Mouse (Mus musculus) embryonic stem cell, embryonic (primary cell): Measurements from ENCODE around the gene Scaf11.

Source experiments
- CTCF ChIA-PET, 4 experiments: fragments of 300-600 bp in 2 of 4; fragments of 350-600 bp in 2 of 4; sonication (Branson Sonifier 250); formaldehyde crosslinking; loops; one replicate each; lab custom pipeline; 2022; ENCODE audit warnings: inconsistent platforms in 2 of 4; lab: Charles Lee
- POLR2A ChIA-PET, 4 experiments: fragments of 300-600 bp in 2 of 4; fragments of 350-600 bp in 2 of 4; sonication (Branson Sonifier 250); formaldehyde crosslinking; loops; one replicate each; lab custom pipeline; 2022; ENCODE audit warnings: antibody characterized with exemption in 4 of 4, inconsistent platforms in 1 of 4; lab: Charles Lee

Gene Scaf11

DNA sequence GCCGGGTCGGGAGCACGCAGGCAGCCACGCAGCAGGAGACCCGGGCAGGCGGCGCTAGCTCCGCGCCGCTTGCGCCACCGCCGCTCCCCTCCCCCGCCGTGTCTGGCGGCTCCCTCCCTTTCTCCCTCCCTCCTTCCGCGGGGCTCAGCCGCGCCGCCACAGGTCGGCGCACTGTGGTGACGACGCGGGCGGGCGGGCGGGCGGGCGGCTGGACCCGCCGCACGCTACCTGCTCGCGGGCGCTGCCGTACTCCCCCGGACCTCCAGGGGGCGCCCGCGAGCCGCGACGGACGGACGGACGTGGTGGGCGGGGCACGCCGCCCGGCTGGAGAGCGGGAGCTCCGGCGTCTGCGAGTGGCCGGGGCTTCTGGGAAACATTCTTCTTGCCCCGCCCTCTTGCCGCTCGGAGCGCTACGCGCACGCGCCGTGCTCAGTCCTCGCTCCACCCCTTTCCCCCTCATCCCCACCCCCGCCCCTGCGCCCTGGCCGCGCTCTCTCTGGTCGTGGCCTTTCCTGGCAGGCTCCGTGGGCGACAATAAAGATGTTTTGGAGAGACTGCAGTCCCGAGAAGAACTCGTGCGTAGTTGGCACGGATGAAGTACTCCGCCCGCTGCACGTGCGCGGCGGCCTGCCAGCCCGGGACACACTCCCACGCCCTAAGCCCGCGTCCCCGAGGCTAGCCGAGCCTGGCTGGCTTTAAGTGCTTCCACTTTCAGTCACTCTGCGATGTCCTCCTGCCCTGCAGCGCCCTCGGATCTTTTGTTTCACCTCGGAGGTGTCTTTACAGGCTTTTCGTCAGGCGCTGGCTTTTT is at the start of gene Scaf11:
Gene Scaf11, minus strand, starts transcription at position 114 of the 811 bp plus-strand sequence.
- CTCF ChIA-PET, result interaction anchor here (0.5 to 1.7 kb wide), 33 partner anchors 9 to 735 kb away, joined by 3 to 12 read pairs (median 4); no protein-coding TSS in a partner anchor
- POLR2A ChIA-PET, result interaction anchor here in 3 of 4 experiments (0.6 to 2.2 kb wide), 48 partner anchors 9 to 579 kb away, joined by 3 to 23 read pairs (median 4); no protein-coding TSS in a partner anchor

DNA sequence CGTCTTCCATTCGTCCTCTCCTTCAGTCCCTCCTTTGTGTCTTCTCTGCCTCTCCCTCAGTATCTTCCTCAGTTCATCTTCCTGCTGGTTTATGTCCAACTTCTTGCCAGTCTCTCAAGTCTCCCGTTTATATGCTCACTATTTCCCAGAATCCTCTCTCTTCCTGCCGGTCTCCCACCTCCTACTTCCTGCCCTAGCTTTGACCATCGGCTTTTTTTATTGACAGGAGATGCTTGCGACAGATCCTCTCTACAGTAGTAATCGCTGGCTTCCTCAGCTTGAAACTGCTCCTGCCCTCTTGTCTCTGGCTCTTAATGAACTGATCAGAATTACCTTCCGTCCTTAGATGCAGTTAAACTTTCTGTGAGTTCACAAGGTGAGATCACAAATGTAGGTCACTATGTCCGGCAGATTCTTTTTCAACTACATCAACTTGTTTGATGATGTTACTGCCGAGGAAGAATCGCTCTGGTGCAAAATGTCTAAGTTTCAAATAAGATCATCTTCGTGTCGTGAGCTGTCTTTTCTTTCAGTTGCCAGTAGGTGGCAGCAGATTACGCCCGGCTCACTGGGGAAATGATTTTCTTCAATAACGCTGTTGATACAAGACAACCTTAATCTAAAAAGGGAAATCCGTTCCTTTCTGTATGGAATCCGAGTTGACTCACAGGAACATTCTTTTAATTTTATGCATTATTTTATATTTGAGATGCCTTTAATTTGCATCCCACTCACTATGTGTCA is 46.6 kb upstream of the Scaf11 start:
- ChIA-PET CTCF (interaction anchor here (0.6 to 2.7 kb wide), 53 partner anchors 8 to 650 kb away, joined by 3 to 19 read pairs (median 4); partner anchors contain the start of gene Scaf11 (in 2 of the 4)), POLR2A (interaction anchor here in 3 of 4 experiments (0.5 to 2.7 kb wide), 16 partner anchors 10 to 446 kb away, joined by 3 to 11 read pairs (median 4); partner anchors contain the start of gene Scaf11 (in 1 of the 3))

DNA sequence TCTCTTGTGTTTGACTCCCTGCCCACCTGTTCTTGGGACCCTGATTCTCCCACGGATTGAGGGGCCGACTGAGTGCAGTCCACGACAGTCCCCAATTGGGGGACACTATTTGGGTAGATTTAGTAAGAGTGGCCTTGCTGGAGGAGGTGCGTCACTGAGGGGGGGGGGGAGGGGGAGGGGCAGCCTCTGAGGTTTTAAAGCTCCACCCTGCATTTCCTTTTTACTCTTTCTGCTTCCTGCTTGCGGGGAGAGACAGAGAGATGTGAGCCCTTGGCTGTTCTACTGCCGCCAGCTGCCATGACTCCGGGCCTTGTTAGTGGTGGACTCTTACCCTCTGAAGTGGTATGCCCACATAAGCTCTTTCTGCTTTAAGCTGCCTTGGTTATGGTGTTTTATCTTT is 37.0 kb upstream of the Scaf11 start:
- ChIA-PET CTCF (interaction anchor here in 3 of 4 experiments (0.6 to 1.6 kb wide), 8 partner anchors 10 to 735 kb away, joined by 3 to 12 read pairs (median 4); no protein-coding TSS in a partner anchor), POLR2A (interaction anchor here in 3 of 4 experiments (0.6 to 2.2 kb wide), 12 partner anchors 9 to 886 kb away, joined by 3 to 10 read pairs (median 3); no protein-coding TSS in a partner anchor)

DNA sequence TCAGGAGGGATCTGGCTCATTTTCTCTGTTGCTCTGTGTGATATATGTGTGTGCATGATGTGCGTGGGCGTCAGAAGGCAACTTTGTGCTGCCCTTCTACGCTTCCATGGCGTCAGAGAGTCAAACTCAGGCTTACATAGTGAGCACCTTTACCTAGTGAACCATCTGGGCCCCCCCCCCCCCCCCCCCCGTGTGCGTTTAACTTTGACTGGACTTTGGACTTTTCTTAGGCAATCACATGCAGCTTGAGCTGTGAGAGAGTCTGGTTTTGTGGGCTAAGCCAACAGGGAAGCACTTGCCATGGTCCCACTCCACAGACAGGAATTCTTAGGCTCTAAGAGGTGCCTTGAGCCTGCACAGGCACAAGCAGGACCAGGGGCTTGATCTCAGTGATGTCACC is 33.6 kb upstream of the Scaf11 start:
- CTCF ChIA-PET, result no interaction called here

DNA sequence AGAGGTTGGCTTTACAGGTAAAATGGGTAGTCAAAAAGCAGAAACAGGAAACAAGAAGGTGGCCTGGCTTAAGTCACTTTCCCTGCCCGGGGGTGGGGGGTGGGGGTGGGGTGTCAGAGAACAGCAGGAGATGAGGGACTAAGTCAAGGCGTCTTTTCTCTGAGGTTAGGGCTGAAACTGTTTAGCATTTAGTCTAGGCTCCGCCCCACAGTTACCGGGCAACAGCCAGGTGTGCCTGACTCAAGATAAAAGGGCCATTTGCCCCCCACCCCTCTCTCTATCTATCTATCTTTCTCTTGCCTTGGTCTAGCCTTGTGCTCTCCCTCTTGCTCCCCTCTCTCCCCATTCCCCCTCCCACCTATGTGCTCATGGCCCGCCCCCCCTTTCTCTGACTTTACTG is 32.9 kb upstream of the Scaf11 start:
- ChIA-PET CTCF (no interaction called here), POLR2A (interaction anchor here in 1 of 4 experiments (0.6 to 2.5 kb wide), 4 partner anchors 10 to 141 kb away, joined by 3 to 12 read pairs (median 6); partner anchors contain the start of gene Scaf11)

More for the DNA sequence above, 33.6 kb upstream of the Scaf11 start:
- POLR2A ChIA-PET, result interaction anchor here in 1 of 4 experiments (0.6 kb wide), 1 partner anchor 183 kb away, joined by 3 read pairs; no protein-coding TSS in a partner anchor

DNA sequence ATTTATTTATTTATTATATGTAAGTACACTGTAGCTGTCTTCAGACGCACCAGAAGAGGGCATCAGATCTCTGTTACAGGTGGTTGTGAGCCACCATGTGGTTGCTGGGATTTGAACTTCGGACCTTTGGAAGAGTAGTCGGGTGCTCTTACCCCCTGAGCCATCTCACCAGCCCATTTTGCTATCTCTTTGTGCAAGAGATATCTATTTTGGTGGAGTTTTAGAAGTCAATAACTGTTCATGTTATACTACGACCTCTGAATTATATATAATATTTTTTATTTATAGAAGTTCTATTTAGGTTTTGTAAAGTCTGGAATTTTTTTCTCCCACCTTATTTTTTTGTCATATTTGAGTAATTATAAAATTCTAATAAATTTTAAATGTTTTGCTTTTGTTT is 32.3 kb upstream of the Scaf11 start:
- ChIA-PET CTCF (interaction anchor here in 2 of 4 experiments (0.7 to 2.7 kb wide), 4 partner anchors 14 to 59 kb away, joined by 3 to 15 read pairs (median 10); no protein-coding TSS in a partner anchor), POLR2A (interaction anchor here in 2 of 4 experiments (0.6 to 3.0 kb wide), 17 partner anchors 9 to 1100 kb away, joined by 3 to 14 read pairs (median 4); partner anchors contain the start of gene Scaf11 (in 1 of the 2))

DNA sequence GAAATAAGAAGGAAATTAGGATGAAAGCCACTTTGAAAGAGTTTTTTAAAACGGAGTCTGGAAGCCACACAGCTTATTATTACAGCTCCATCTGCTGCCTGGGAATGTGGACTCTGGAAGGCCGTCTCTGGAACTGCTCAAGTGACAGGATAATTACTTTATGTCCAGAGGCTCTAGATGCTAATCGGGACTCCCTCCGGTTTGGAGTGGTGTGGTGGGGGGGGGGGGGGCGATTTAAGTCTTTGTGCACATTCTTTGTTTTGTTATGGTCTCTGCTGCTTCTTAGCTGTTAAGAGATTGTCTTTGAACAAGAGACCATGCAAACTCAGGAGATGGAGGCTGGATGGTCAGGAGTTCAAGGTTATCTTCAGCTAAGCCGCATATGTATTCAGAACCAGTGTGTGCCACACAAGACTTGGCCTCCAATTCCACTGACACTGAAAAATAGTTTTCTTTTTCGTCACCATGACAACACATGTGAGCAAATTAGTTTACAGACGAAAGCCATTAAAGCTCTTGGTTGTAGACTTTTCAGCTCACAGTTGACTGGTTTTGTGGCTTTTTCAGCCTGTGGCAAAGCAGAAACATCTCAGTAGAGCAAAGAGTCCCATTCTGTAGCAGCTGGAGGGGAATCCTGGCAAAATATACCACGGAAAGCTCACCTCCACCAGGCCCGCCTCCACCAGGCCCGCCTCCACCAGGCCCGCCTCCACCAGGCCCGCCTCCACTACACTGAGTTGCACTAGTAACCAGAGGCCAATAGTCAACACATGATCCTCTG is 31.4 kb upstream of the Scaf11 start:
- POLR2A ChIA-PET, result interaction anchor here (0.5 to 3.0 kb wide), 54 partner anchors 8 to 1311 kb away, joined by 3 to 14 read pairs (median 4); partner anchors contain the start of genes Scaf11 (in 2 of the 4), Slc38a1 (in 1 of the 4) and Slc38a2 (in 1 of the 4)
- CTCF ChIA-PET, result interaction anchor here (0.6 to 2.7 kb wide), 15 partner anchors 10 to 890 kb away, joined by 3 to 15 read pairs (median 3); partner anchors contain the start of gene Scaf11 (in 1 of the 4)

DNA sequence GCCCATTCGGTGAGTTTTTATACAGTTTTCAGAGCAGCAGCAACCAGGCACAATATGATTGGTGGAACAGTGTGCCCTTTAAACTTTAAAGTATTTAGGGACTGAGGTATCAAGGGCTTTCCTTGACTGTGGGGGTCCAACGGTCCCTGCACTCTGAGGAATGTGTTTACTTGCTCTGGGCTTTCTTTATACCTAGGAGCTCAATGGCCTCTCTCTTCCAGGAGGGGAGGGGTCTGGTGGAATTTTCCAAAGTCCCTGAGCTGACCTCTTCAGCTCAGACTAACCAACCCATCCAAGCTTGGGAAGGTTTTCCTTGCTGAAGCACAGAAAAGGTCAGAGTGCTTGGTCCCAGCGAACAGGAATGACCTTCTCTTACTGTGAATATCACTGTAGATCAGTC is 30.8 kb upstream of the Scaf11 start:
- CTCF ChIA-PET, result interaction anchor here (0.6 to 2.7 kb wide), 13 partner anchors 9 to 462 kb away, joined by 3 to 15 read pairs (median 3); partner anchors contain the start of gene Scaf11 (in 1 of the 4)
- POLR2A ChIA-PET, result interaction anchor here in 3 of 4 experiments (0.5 to 3.0 kb wide), 42 partner anchors 9 to 1312 kb away, joined by 3 to 14 read pairs (median 4); partner anchors contain the start of genes Scaf11 (in 2 of the 3), Ano6 (in 1 of the 3), Slc38a1 (in 1 of the 3) and Slc38a2 (in 1 of the 3)

DNA sequence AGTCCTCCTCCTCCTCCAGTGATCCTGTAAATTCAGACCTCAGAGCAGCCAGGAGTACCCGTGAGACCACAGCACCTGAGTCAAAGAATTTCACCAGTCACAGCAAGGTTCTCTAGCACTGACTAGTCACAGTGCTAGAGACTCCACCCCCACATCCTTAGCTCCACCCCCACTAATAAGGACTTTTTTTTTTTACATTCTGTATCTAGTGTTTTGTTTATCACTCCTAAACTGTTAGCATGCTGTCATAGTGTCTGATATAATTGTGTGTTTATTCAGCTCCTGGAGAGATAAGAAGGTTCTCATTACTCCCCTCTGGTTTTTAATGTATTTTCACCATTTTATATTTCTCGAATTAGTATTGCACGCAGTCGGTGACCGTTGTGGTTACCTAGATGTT is 29.5 kb upstream of the Scaf11 start:
- ChIA-PET POLR2A (interaction anchor here in 3 of 4 experiments (0.7 to 4.3 kb wide), 21 partner anchors 8 to 700 kb away, joined by 3 to 23 read pairs (median 5); partner anchors contain the start of genes Scaf11 (in 3 of the 3) and Slc38a1 (in 1 of the 3)), CTCF (interaction anchor here (0.5 to 1.7 kb wide), 13 partner anchors 9 to 727 kb away, joined by 3 to 12 read pairs (median 3); partner anchors contain the start of gene Scaf11 (in 1 of the 4))

DNA sequence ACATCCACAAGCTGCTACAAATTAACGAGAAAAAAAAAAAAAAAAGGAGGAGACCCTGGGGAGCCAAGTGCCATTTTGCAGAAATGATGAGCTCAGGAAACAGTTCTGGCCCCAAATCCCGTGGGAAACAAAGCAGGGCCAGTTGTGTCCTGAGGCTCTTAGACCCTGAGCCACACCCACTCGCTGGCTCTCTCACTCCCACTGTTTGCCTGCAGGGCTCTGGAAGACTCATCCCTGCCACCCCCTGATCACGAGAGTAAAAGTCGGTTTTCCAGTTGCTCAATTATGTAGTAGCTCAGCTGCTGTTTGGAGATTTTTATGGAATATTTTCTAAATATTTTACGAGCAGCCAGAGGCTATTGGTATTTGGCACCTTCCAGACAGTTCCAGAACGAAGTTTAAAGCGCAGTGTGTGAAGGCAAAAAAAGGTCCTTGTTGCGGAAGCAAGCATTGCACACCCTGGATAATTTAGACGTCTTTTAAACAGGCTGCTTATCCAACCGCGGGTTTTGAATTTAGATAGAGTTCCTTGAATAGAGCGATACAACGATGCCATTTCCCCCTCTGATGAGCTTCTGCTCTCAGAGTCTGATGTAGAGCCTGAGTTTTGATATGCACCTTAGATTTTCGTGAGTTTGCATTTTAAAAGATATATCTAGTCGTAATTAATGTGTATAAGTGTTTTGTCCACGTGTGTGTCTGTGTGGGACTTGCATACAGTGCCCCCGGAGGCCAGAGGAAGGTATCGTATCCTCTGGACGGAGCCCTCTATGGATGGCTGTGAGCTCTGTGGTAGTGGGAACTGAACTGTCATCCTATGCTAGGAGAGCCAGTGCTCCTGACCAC is 28.5 kb upstream of the Scaf11 start:
- POLR2A ChIA-PET, result interaction anchor here in 3 of 4 experiments (0.6 to 4.3 kb wide), 23 partner anchors 9 to 1932 kb away, joined by 3 to 23 read pairs (median 4); partner anchors contain the start of genes Scaf11 (in 3 of the 3) and Slc38a1 (in 1 of the 3)
- CTCF ChIA-PET, result interaction anchor here (0.6 to 1.7 kb wide), 20 partner anchors 8 to 726 kb away, joined by 3 to 10 read pairs (median 3); partner anchors contain the start of gene Scaf11 (in 1 of the 4)

DNA sequence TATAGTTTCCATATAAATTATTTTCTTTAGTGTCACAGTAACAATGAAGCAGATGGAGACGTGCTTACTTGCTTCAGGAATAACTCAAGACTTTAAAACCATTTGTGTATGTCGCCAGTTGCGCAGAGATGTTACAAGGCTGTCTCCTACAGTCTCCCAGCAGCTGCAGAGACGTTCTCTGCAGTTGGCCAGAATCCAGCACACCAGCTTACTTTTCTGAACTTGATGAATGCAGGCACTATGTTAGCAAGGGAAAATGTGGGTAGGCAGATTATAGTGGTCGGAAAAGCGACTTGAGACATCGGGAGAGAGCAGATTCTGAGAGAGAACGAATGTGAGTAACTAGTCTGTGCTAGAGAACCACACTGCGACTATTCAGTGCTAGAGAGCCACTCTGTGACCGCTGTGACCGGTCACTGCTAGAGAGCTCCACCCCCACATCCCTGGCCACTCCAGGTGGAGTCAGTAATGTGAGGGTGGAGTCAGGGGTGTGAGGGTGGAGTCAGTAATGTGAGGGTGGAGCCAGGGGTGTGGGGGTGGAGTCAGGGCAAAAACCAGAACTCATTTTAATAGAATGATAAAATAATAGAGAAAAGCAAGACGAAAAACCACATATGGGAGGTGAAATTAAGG is 26.5 kb upstream of the Scaf11 start:
- ChIA-PET CTCF (interaction anchor here in 3 of 4 experiments (0.5 to 1.4 kb wide), 6 partner anchors 20 to 761 kb away, joined by 3 to 5 read pairs (median 3); no protein-coding TSS in a partner anchor), POLR2A (interaction anchor here in 3 of 4 experiments (0.8 to 4.3 kb wide), 8 partner anchors 9 to 137 kb away, joined by 4 to 23 read pairs (median 4); partner anchors contain the start of gene Scaf11 (in 3 of the 3))

DNA sequence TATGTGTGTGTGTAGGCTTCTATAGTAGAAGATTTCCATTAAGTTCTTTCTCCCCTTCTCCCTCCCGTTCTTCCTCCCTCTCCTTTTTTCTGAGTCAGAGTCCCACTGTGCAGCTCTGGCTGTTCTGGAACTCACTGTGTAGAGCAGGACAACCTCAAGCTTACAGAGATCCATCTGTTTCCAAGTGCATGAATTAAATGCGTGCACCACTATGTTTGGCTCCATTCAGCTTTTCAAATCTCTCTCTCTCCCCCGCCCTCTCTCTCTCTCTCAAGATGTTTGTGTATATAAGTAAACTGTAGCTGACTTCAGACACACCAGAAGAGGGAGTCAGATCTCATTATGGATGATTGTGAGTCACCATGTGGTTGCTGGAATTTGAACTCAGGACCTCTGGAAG is 20.2 kb upstream of the Scaf11 start:
- ChIA-PET CTCF (interaction anchor here in 2 of 4 experiments (0.9 to 1.0 kb wide), 2 partner anchors 9 to 27 kb away, joined by 3 read pairs; no protein-coding TSS in a partner anchor), POLR2A (interaction anchor here in 1 of 4 experiments (0.9 to 1.7 kb wide), 3 partner anchors 10 to 20 kb away, joined by 3 to 4 read pairs (median 4); partner anchors contain the start of gene Scaf11)

DNA sequence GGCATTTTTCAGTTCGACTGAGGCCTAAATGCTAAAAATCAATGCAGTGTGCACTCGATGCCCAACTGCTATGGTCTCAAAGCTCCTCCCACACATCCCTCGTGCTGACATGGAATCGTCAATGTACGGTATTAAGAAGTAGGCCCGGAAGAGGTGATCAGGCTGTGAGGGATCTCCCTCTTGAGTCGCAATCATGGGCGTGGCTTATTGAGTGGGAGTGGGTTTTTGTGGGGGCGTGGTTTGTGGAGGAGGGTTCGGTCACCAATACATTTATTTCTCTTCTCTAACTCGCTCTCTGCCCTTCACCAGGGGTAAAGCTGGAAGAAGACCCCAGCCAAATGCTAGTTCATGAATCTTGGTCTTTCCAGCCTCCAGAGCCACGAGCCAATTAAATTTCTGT is 17.4 kb upstream of the Scaf11 start:
- ChIA-PET CTCF (interaction anchor here (0.6 to 1.9 kb wide), 6 partner anchors 13 to 968 kb away, joined by 3 to 6 read pairs (median 3); no protein-coding TSS in a partner anchor), POLR2A (interaction anchor here in 3 of 4 experiments (0.5 to 3.6 kb wide), 12 partner anchors 9 to 233 kb away, joined by 3 to 14 read pairs (median 4); partner anchors contain the start of gene Scaf11 (in 1 of the 3))

DNA sequence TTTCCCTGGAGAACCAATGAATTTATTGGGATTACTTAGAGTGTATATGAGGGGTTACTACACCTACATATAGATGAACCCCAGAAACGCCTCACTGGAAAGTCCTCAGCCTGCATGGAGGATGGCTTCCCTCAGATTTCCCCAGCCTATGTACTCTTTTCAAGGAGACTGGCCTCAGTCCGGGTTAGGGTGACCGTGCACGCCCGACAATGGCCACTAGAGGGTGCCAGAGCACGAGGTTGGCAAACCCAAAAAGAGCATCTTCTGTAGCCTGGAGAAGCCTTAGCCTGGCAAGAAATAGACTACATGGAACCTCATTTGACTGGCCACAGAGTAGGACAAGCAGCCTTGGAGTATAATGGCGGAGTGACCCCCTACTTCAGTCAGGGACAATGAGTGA is 15.7 kb upstream of the Scaf11 start:
- CTCF ChIA-PET, result no interaction called here
- POLR2A ChIA-PET, result interaction anchor here in 1 of 4 experiments (1.1 to 3.8 kb wide), 3 partner anchors 12 to 15 kb away, joined by 3 to 14 read pairs (median 9); partner anchors contain the start of gene Scaf11
